Mouse (Mus musculus) thymus, adult 2 months (tissue): ENCODE measurements around the gene Tmsb15a. TPM values are rescaled to one million over a fixed set of nuclear protein-coding genes. Genes with fewer than 3 reads are reported as not detected.
"Not testable (repeated sequence)": the region's sequence is repeated elsewhere in the genome, so short reads cannot be mapped to it uniquely, and the experiment has no call there.

Experiments
- DNase-seq: peaks from one replicate; pipeline ENCODE4 v3.0.0; 2021
- H3K27ac ChIP-seq: fragments of 200-500 bp; 2 replicates; pipeline ENCODE4 v1.5.1; 2012; ENCODE audit warnings: low read length, control low read depth; ENCODE audit not compliant: control insufficient read depth, insufficient read depth
- H3K27me3 ChIP-seq: fragments of 200-500 bp; 2 replicates; pipeline ENCODE4 v1.6.1; 2012; ENCODE audit warnings: mild to moderate bottlenecking, low read length, moderate library complexity, mixed read lengths; ENCODE audit not compliant: control insufficient read depth, insufficient read depth
- H3K36me3 ChIP-seq: fragments of 200-500 bp; 2 replicates; pipeline ENCODE4 v1.6.1; 2012; ENCODE audit warnings: mild to moderate bottlenecking, low read length, moderate library complexity; ENCODE audit not compliant: control insufficient read depth, insufficient read depth
- H3K4me1 ChIP-seq: fragments of 200-500 bp; replicated peaks from 2 replicates; pipeline ENCODE4 v1.6.1; 2012; ENCODE audit warnings: low read length; ENCODE audit not compliant: control insufficient read depth, insufficient read depth
- H3K4me3 ChIP-seq: fragments of 200-500 bp; 2 replicates; pipeline ENCODE4 v1.5.1; 2012; ENCODE audit warnings: mild to moderate bottlenecking, low read length, control low read depth, moderate library complexity; ENCODE audit not compliant: control insufficient read depth, insufficient read depth
- CTCF ChIP-seq: fragments of 200-500 bp; IDR thresholded peaks from 2 replicates; pipeline ENCODE4 v1.5.1; 2012; ENCODE audit warnings: mild to moderate bottlenecking, control low read depth, low read length, moderate library complexity, borderline replicate concordance; ENCODE audit not compliant: control insufficient read depth, poor library complexity, insufficient read depth; ENCODE audit errors: extremely low read depth
- POLR2A ChIP-seq: fragments of 200-500 bp; IDR thresholded peaks from 2 replicates; pipeline ENCODE4 v1.6.1; 2012; ENCODE audit warnings: mild to moderate bottlenecking, low read length, control low read depth, moderate library complexity; ENCODE audit not compliant: control insufficient read depth, poor library complexity, insufficient read depth; ENCODE audit errors: extremely low read depth
- WGBS: fragments of 180-500 bp; shearing (Covaris S2); methylation state at CpG from one replicate; pipeline ENCODE4 v1.1.7; 2018; 5-methylcytosine and 5-hydroxymethylcytosine counted together
- polyA plus RNA-seq: library from polyadenylated mRNA; depleted of rRNA; stranded (reverse); fragments of >200 nt; gene quantifications from 2 replicates; pipeline ENCODE4 v1.2.3, GENCODE M21; 2012; rRNA removed

Tmsb15a gene
- polyA plus RNA-seq: not detected in 2 replicates

DNA sequence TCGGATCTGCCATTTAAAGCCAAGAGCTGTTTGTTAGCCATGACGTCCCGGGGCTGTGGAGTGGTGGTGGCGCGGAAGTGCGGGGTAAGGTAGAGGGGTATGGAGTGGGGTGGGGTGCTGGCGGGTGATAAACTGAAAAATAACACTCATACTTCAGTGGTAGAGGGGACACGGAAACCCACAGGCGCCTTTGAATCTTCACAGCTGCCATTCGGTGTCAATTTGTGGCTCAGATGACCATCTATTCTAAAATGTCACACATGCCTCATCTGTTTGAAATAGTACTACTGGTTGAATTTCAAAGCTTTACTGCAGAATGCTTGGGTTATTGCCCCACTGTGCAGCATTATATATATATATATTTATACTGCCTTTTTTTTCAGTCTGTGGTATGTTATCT, at the start of gene Tmsb15a:
Gene Tmsb15a, minus strand, starts transcription at position 101 of the 400 bp plus-strand sequence.
- Histone ChIP-seq H3K27ac (no peak within 1 kb of the TSS), H3K36me3 (no peaks in the 10 kb centered on the region), H3K27me3 (no peaks in the 10 kb centered on the region), H3K4me3 (no peak within 1 kb of the TSS), H3K4me1 (no peaks in the 10 kb centered on the region)
- TF ChIP-seq POLR2A (no peak), CTCF (no peak)
- no peak for DNase-seq
- WGBS: 90% methylated on average over 10 of the region's 10 CpGs

DNA sequence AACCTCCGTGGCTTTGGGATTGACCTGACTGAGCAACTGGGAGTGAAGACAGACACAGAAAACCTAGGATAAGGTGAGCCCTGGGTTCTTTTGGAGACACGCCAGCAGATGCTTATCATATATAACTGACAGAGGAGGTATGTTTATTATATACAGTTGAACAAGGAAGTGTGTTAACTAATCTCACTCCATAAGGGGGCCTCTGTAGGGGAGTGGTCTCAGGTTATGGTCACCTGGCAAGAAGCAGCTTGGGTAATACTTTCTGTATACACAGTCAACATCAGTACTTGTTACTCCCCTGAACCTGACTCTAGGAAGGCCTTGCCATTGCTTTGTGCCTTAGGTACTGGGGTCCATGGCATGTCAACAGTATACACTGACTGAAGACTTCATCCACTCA, 43.5 kb upstream of the Tmsb15a start:
- no peak overlapping the region for H3K4me3 ChIP-seq
- WGBS: 89% methylated on average over 2 of the region's 2 CpGs
- H3K36me3 ChIP-seq: no peaks in the 10 kb centered on the region
- H3K27ac ChIP-seq: no peak overlapping the region
- no peak for DNase-seq
- TF ChIP-seq CTCF (no peak), POLR2A (no peak)
- H3K27me3 ChIP-seq: no peaks in the 10 kb centered on the region
- no peaks in the 10 kb centered on the region for H3K4me1 ChIP-seq

- Histone ChIP-seq H3K4me3 (no peak overlapping the region), H3K27ac (no peak overlapping the region), H3K36me3 (no peaks in the 10 kb centered on the region), H3K27me3 (no peaks in the 10 kb centered on the region), H3K4me1 (no peaks in the 10 kb centered on the region)
- WGBS: 93% methylated on average over 2 of the region's 3 CpGs
- no peak for DNase-seq
- no peak for TF ChIP-seq POLR2A
- no peak for TF ChIP-seq CTCF
Observed at GRCm38 (mm10) chrX:135768043-135768548, 43.0 kb upstream of the Tmsb15a start.

DNA sequence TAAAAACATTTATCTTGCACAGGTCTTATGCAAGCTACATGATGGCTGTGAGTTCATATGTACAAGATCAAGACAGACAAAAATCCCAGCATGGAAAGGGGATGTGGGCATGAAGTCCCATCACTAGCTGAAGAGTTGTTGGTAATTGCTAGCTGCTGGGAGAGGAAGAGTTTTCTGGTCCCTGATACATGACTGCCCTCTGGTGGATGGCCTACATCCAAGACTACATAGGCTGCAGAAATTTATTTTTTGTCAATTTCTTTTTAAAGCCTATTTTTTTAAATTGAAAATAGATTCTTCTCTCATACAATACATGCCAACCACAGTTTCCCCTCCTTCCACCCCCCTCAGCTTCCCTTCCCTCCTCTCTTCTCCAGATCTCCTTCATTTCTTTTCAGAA, 36.6 kb upstream of the Tmsb15a start:
- Histone ChIP-seq H3K36me3 (peaks cover 4% of the 10 kb centered on the region; the same call in 1 of the 2 replicates), H3K27ac (no peak overlapping the region), H3K4me3 (no peak overlapping the region), H3K27me3 (no peaks in the 10 kb centered on the region), H3K4me1 (no peaks in the 10 kb centered on the region)
- no peak for TF ChIP-seq CTCF
- TF ChIP-seq POLR2A: no peak
- DNase-seq: no peak

GRCm38 (mm10) chrX:135752832-135753231, 27.8 kb upstream of the Tmsb15a start:
- 0% methylated on average over 2 of the region's 2 CpGs for WGBS
- DNase-seq: peak; percentile 55
- H3K27ac ChIP-seq: no peak overlapping the region
- no peaks in the 10 kb centered on the region for H3K27me3 ChIP-seq
- H3K36me3 ChIP-seq: peaks cover 6% of the 10 kb centered on the region; the same call in 1 of the 2 replicates
- no peak overlapping the region for H3K4me3 ChIP-seq
- H3K4me1 ChIP-seq: no peaks in the 10 kb centered on the region
- TF ChIP-seq POLR2A: no peak
- TF ChIP-seq CTCF: no peak

DNA sequence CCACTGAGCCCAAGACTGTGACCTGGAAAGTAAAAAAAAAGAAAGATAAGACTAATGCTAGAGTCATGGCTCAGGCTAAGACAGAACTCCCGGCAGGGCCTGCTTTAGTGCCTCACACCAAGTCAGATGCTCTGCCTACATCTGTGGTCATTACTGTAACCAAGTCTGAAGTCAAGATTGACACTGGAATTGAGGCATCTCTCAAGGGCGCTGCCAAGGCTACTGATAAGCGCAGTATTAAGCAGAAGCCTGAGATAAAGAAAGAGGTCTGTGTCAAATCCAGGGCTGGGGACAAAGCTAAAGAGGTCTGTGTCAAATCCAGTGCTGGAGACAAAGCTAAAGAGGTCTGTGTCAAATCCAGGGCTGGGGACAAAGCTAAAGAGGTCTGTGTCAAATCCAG, 20.3 kb upstream of the Tmsb15a start:
- H3K36me3 ChIP-seq, H3K27ac ChIP-seq, H3K4me3 ChIP-seq, DNase-seq, H3K4me1 ChIP-seq, H3K27me3 ChIP-seq: not testable (repeated sequence)
- 100% methylated on average over 3 of the region's 3 CpGs for WGBS

- no peaks in the 10 kb centered on the region for H3K36me3 ChIP-seq
- H3K4me1 ChIP-seq: no peaks in the 10 kb centered on the region
- no peak overlapping the region for H3K27ac ChIP-seq
- H3K27me3 ChIP-seq: no peaks in the 10 kb centered on the region
- 5% methylated on average over 7 of the region's 7 CpGs for WGBS
- peak overlapping the region; percentile 99 for H3K4me3 ChIP-seq
- no peak for DNase-seq
- no peak for TF ChIP-seq CTCF
- no peak for TF ChIP-seq POLR2A
Observed at GRCm38 (mm10) chrX:135743056-135743355, 17.9 kb upstream of the Tmsb15a start.
